Mouse (Mus musculus): ENCODE measurements around the gene Tmem223. TPM values are rescaled to one million over a fixed set of nuclear protein-coding genes. Genes with fewer than 3 reads are reported as not detected.
A peak's percentile ranks its signal among the peaks of the same experiment; 100 is the strongest.

The Tmem223 gene
- polyA plus RNA-seq, 1 experiment from 2014 or later: 159 TPM

DNA sequence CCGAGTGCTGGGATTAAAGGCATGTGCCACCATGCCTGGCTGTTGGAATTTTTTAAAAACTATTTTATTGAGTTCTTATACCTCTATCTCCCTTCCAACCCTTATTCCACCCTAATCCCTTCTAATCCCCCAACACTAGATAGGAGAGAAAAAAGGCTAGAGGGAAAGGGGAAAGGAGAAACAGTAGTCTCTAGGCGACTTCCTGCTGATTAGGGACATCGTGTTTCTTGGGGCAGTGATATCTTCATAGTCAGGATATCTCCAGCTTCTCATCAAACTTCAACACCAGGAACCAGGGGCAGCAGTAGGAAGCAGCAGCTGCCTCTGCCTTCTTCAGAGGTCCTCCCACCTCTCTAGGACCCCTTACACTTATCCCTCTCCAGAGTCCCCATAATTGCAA lies 36.5 kb upstream of the Tmem223 start:
- no peak overlapping the region for H3K9ac ChIP-seq (replicated peaks; ENCODE audit: low read depth)
- no peaks in the 10 kb centered on the region for H3K27me3 ChIP-seq (replicated peaks; ENCODE audit: insufficient read depth, low read length)
- ATAC-seq (no peak), DNase-seq (ENCODE audit: low spot score) (no peak)
- no peak overlapping the region for H3K4me3 ChIP-seq (ENCODE audit: low read depth, low read length)
- H3K36me3 ChIP-seq (ENCODE audit: insufficient read depth, low read length): no peaks in the 10 kb centered on the region; the same call in 1 of the 2 replicates
- H3K4me2 ChIP-seq (replicated peaks; ENCODE audit: low read depth, low read length): no peak overlapping the region
- H3K4me1 ChIP-seq (ENCODE audit: insufficient read depth, low read depth, low read length): no peaks in the 10 kb centered on the region
- TF ChIP-seq EP300 (IDR thresholded peaks at IDR 0.05): no peak
- TF ChIP-seq CTCF (IDR thresholded peaks at IDR 0.05): no peak
- WGBS: 71% methylated on average over 3 of the region's 3 CpGs
- H3K9me3 ChIP-seq (ENCODE audit: low read length): no peaks in the 10 kb centered on the region
- H3K27ac ChIP-seq (ENCODE audit: low read length): no peak overlapping the region

DNA sequence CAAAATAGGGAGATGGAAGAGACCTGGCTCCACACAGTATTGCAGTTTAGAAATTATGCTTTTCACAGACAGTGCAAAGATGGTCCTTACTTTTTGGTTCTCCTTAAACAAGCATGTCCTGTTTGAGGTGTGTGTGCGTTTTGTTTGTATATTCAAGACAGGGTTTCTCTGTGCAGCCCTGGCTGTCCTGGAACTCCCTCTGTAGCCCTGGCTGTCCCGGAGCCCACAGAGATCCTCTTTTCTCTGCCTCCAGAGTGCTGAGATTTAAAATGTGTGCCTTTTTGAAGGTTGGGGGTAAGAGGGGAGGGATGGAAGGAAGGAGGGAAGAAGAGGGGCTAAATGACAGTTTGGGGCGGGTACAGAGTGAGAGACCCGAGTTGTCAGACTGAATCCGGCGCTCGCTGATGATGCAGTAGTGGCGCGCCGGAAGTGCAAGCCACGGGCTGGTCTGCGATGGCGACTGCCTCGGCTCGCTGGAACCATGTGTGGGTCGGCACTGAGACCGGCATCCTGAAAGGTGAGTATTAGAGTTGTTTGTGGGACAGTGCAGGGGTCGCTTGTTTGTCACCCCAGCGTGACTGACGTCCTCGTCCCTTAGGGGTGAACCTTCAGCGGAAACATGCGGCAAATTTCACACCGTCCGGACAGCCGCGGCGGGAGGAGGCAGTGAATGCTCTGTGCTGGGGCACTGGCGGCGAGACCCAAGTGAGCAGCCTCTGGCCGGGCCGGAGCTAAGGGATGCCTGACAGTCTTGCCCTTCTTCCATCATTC lies 35.2 kb upstream of the Tmem223 start, which contains the start of gene Wdr74:
Gene Wdr74, plus strand, starts transcription at position 439 of the 771 bp plus-strand sequence.
- ATAC-seq (peak; percentile 95), DNase-seq (ENCODE audit: low spot score) (peak; percentile 90)
- H3K36me3 ChIP-seq (ENCODE audit: insufficient read depth, low read length): no peaks in the 10 kb centered on the region; the same call in 1 of the 2 replicates
- peak within 1 kb of the TSS; percentile 73 for H3K4me3 ChIP-seq (ENCODE audit: low read depth, low read length)
- no peak for TF ChIP-seq CTCF (IDR thresholded peaks at IDR 0.05)
- no peak for TF ChIP-seq EP300 (IDR thresholded peaks at IDR 0.05)
- no peaks in the 10 kb centered on the region for H3K9me3 ChIP-seq (ENCODE audit: low read length)
- under 1% methylated on average over 32 of the region's 32 CpGs for WGBS
- H3K4me1 ChIP-seq (ENCODE audit: insufficient read depth, low read depth, low read length): peaks cover 3% of the 10 kb centered on the region; the same call in 1 of the 2 replicates
- H3K27ac ChIP-seq (ENCODE audit: low read length): no peak within 1 kb of the TSS; the same call in 1 of the 2 replicates
- peak within 1 kb of the TSS; percentile 84 for H3K4me2 ChIP-seq (replicated peaks; ENCODE audit: low read depth, low read length)
- peak within 1 kb of the TSS; percentile 58 for H3K9ac ChIP-seq (replicated peaks; ENCODE audit: low read depth)
- H3K27me3 ChIP-seq (replicated peaks; ENCODE audit: insufficient read depth, low read length): no peaks in the 10 kb centered on the region

GRCm38 (mm10) chr19:8736160-8736467 lies 34.7 kb upstream of the Tmem223 start:
- H3K4me3 ChIP-seq (ENCODE audit: low read depth, low read length): peak overlapping the region; percentile 73
- no peak for ATAC-seq
- no peak for DNase-seq (ENCODE audit: low spot score)
- no peaks in the 10 kb centered on the region for H3K9me3 ChIP-seq (ENCODE audit: low read length)
- TF ChIP-seq CTCF (IDR thresholded peaks at IDR 0.05) (no peak), EP300 (IDR thresholded peaks at IDR 0.05) (no peak)
- no peak overlapping the region for H3K27ac ChIP-seq (ENCODE audit: low read length)
- peak overlapping the region; percentile 58 for H3K9ac ChIP-seq (replicated peaks; ENCODE audit: low read depth)
- WGBS: 3% methylated on average over 11 of the region's 11 CpGs
- H3K36me3 ChIP-seq (ENCODE audit: insufficient read depth, low read length): no peaks in the 10 kb centered on the region; the same call in 1 of the 2 replicates
- peak overlapping the region; percentile 84 for H3K4me2 ChIP-seq (replicated peaks; ENCODE audit: low read depth, low read length)
- peaks cover 7% of the 10 kb centered on the region; the same call in 1 of the 2 replicates for H3K4me1 ChIP-seq (ENCODE audit: insufficient read depth, low read depth, low read length)
- H3K27me3 ChIP-seq (replicated peaks; ENCODE audit: insufficient read depth, low read length): no peaks in the 10 kb centered on the region

DNA sequence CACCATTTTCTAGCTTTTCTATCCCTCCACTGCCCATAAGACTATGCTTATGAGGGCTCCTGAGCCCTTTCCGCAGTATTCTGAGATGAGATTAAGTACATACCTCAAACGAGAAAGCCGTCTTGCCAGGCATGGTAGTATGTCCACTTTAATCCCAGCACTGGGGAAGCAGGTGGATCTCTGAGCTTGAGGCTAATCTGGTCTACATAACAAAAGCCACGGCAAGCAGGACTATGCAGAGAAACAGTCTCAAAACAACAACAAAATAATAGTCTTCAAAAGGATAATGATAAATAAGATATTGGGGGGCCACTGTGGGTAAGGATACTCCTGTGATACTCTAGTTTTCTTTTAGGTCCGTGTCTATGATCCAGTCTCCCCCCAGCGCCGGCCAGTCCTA lies 31.9 kb upstream of the Tmem223 start:
- TF ChIP-seq CTCF (IDR thresholded peaks at IDR 0.05) (no peak), EP300 (IDR thresholded peaks at IDR 0.05) (no peak)
- H3K36me3 ChIP-seq (ENCODE audit: insufficient read depth, low read length): no peaks in the 10 kb centered on the region; the same call in 1 of the 2 replicates
- H3K4me2 ChIP-seq (replicated peaks; ENCODE audit: low read depth, low read length): no peak overlapping the region
- ATAC-seq (no peak), DNase-seq (ENCODE audit: low spot score) (no peak)
- WGBS: 89% methylated on average over 7 of the region's 7 CpGs
- H3K4me3 ChIP-seq (ENCODE audit: low read depth, low read length): no peak overlapping the region
- no peaks in the 10 kb centered on the region for H3K9me3 ChIP-seq (ENCODE audit: low read length)
- H3K9ac ChIP-seq (replicated peaks; ENCODE audit: low read depth): no peak overlapping the region
- H3K27me3 ChIP-seq (replicated peaks; ENCODE audit: insufficient read depth, low read length): no peaks in the 10 kb centered on the region
- no peak overlapping the region for H3K27ac ChIP-seq (ENCODE audit: low read length)
- H3K4me1 ChIP-seq (ENCODE audit: insufficient read depth, low read depth, low read length): peaks cover 14% of the 10 kb centered on the region; the same call in 1 of the 2 replicates

DNA sequence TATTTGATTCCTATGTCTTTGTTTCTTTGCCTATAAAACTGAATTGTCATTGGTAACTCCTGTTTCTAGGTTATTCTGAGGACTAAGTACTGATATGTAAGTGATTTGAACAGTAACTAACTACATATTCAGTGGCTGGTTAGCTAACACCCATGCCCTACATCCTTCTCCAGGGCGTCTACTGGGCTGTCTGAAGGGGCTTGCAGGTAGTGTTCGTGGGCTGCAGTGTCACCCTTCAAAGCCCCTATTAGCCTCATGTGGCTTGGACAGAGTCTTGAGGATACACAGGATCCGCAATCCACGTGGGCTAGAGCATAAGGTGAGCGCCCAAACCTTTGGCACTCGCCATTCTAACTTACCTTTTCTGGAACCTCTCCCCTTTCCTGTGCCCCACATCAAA lies 31.1 kb upstream of the Tmem223 start:
- Histone ChIP-seq H3K4me3 (ENCODE audit: low read depth, low read length) (no peak overlapping the region), H3K27ac (ENCODE audit: low read length) (no peak overlapping the region), H3K9ac (replicated peaks; ENCODE audit: low read depth) (no peak overlapping the region), H3K27me3 (replicated peaks; ENCODE audit: insufficient read depth, low read length) (no peaks in the 10 kb centered on the region), H3K9me3 (ENCODE audit: low read length) (no peaks in the 10 kb centered on the region), H3K4me1 (ENCODE audit: insufficient read depth, low read depth, low read length) (peaks cover 14% of the 10 kb centered on the region; the same call in 1 of the 2 replicates), H3K36me3 (ENCODE audit: insufficient read depth, low read length) (no peaks in the 10 kb centered on the region; the same call in 1 of the 2 replicates), H3K4me2 (replicated peaks; ENCODE audit: low read depth, low read length) (no peak overlapping the region)
- no peak for TF ChIP-seq CTCF (IDR thresholded peaks at IDR 0.05)
- no peak for TF ChIP-seq EP300 (IDR thresholded peaks at IDR 0.05)
- DNase-seq (ENCODE audit: low spot score): no peak
- ATAC-seq: no peak
- WGBS: 89% methylated on average over 6 of the region's 6 CpGs

DNA sequence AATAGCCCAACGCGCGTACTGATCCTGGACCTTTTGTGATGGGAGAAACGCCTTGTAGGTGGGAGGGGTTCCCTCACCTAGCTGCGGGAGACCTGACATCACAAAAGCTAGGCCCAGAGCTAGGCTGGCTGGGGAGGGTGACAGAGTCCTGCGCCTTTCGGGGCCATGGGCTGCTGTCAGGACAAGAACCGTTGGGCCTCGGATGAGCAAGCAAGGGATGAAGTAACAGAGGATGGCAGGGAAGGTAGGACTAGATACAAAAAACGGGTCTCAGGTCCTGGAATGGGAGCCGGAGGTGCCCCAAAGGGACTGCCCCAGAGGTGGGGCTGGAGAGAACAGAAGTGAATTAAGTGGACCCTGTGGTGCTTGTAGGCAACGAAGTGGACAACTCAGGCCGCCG lies 30.2 kb upstream of the Tmem223 start, which contains the start of gene 1700092M07Rik:
Gene 1700092M07Rik, plus strand, starts transcription at position 116 of the 400 bp plus-strand sequence.
- ATAC-seq (no peak), DNase-seq (ENCODE audit: low spot score) (no peak)
- Histone ChIP-seq H3K4me3 (ENCODE audit: low read depth, low read length) (peak within 1 kb of the TSS; percentile 72), H3K4me2 (replicated peaks; ENCODE audit: low read depth, low read length) (peak within 1 kb of the TSS; percentile 40), H3K36me3 (ENCODE audit: insufficient read depth, low read length) (peaks cover 9% of the 10 kb centered on the region; the same call in 1 of the 2 replicates), H3K27ac (ENCODE audit: low read length) (peak within 1 kb of the TSS; percentile 98), H3K4me1 (ENCODE audit: insufficient read depth, low read depth, low read length) (peaks cover 14% of the 10 kb centered on the region; the same call in 1 of the 2 replicates), H3K9ac (replicated peaks; ENCODE audit: low read depth) (peak within 1 kb of the TSS; percentile 87), H3K27me3 (replicated peaks; ENCODE audit: insufficient read depth, low read length) (no peaks in the 10 kb centered on the region), H3K9me3 (ENCODE audit: low read length) (no peaks in the 10 kb centered on the region)
- TF ChIP-seq CTCF (IDR thresholded peaks at IDR 0.05) (no peak), EP300 (IDR thresholded peaks at IDR 0.05) (no peak)
- 62% methylated on average over 14 of the region's 14 CpGs for WGBS

Data from lung, postnatal 0 days (tissue).